Mouse (Mus musculus) MEL (cell line): ENCODE measurements around the gene Nuak2.

Experiments
- CTCF ChIP-seq, 3 experiments: IDR thresholded peaks in 2 of 3; conservative IDR thresholded peaks in 1 of 3; 2 replicates each; pipeline ENCODE4 v1.5.1; 2011 to 2012; ENCODE audit warnings: low read length in 3 of 3, low read depth in 2 of 3, mild to moderate bottlenecking in 2 of 3, improper control_type of control experiment in 1 of 3, inconsistent platforms in 1 of 3, mixed read lengths in 1 of 3, moderate library complexity in 1 of 3; ENCODE audit not compliant: control insufficient read depth in 1 of 3, insufficient read depth in 1 of 3, poor library complexity in 1 of 3, severe bottlenecking in 1 of 3
- EP300 ChIP-seq, 2 experiments: IDR thresholded peaks; 2 replicates each; pipeline ENCODE4 v1.6.1; 2011; ENCODE audit warnings: improper control_type of control experiment in 2 of 2, low read length in 2 of 2, low read depth in 1 of 2, mild to moderate bottlenecking in 1 of 2
- MAZ ChIP-seq: IDR thresholded peaks from 2 replicates; pipeline ENCODE4 v1.6.1; 2012; ENCODE audit warnings: low read depth, mild to moderate bottlenecking, inconsistent platforms, low read length, improper control_type of control experiment
- MYC ChIP-seq: IDR thresholded peaks from 2 replicates; pipeline ENCODE4 v1.6.1; 2011; ENCODE audit warnings: low read depth, mild to moderate bottlenecking, low read length, improper control_type of control experiment, moderate library complexity
- NRF1 ChIP-seq: IDR thresholded peaks from 2 replicates; pipeline ENCODE4 v1.6.1; 2014; ENCODE audit warnings: low read depth, mild to moderate bottlenecking, inconsistent platforms, low read length, improper control_type of control experiment, moderate library complexity; ENCODE audit not compliant: poor library complexity, insufficient read depth, severe bottlenecking
- POLR2A ChIP-seq, 2 experiments: IDR thresholded peaks; 2 replicates each; pipeline ENCODE4 v1.6.1; 2011 to 2012; ENCODE audit warnings: low read length in 2 of 2, mild to moderate bottlenecking in 2 of 2, control low read depth in 1 of 2, improper control_type of control experiment in 1 of 2, low read depth in 1 of 2, moderate library complexity in 1 of 2; ENCODE audit not compliant: control insufficient read depth in 1 of 2, insufficient read depth in 1 of 2, poor library complexity in 1 of 2
- SIN3A ChIP-seq: IDR thresholded peaks from 2 replicates; pipeline ENCODE4 v1.6.1; 2012; ENCODE audit warnings: low read length, improper control_type of control experiment, inconsistent platforms
- TCF12 ChIP-seq: IDR thresholded peaks from 2 replicates; pipeline ENCODE4 v1.6.1; 2014; ENCODE audit warnings: low read depth, mild to moderate bottlenecking, inconsistent platforms, low read length, improper control_type of control experiment, moderate library complexity

DNA sequence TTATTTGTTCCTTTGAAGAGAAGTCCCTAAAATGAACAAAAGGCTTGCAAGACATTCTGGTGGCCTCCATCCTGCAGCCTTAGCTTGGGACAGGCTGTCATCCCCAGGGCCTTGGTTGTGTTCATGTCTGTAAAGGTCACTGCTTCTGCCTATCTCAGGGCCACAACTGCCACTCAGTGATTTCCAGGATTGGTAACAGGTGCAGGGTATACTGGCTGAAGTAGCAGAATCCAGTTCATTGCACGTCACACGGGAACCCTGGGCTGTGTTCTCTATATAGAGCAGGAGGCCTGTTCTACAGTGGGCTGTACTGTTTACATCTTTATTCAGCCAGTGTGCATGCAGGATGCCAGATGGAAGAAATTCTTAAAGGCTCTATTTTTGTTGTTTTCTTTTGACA is 48.0 kb upstream of the Nuak2 start:
- no peak for TF ChIP-seq POLR2A (IDR thresholded peaks at IDR 0.05; ENCODE audit: control insufficient read depth in 1 of 2, insufficient read depth in 1 of 2, low read depth in 1 of 2, low read length in 2 of 2, poor library complexity in 1 of 2)
- no peak for TF ChIP-seq NRF1
- TF ChIP-seq SIN3A, result no peak
- no peak for TF ChIP-seq MYC
- TF ChIP-seq TCF12, result no peak
- no peak for TF ChIP-seq EP300 (IDR thresholded peaks at IDR 0.05; ENCODE audit: low read depth in 1 of 2, low read length in 2 of 2)
- TF ChIP-seq CTCF (IDR thresholded peaks at IDR 0.05 in 2 of 3, conservative IDR thresholded peaks at IDR 0.05 in 1 of 3; ENCODE audit: control insufficient read depth in 1 of 3, insufficient read depth in 1 of 3, low read depth in 2 of 3, low read length in 3 of 3, poor library complexity in 1 of 3, severe bottlenecking in 1 of 3), result no peak
- TF ChIP-seq MAZ, result no peak
